Mouse (Mus musculus): ENCODE results near the gene Rgs6. TPM values are rescaled to one million over a fixed set of nuclear protein-coding genes. Genes with fewer than 3 reads are reported as not detected.

Gene Rgs6
- total RNA-seq, 2 experiments from 2014 or later = not detected

- no peak for ATAC-seq (replicated peaks; ENCODE audit: low FRiP score, poor library complexity, severe bottlenecking)
Measured at GRCm38 (mm10) chr12:82822821-82823620, 234.9 kb downstream of the Rgs6 start.

- ATAC-seq (replicated peaks; ENCODE audit: low FRiP score, poor library complexity, severe bottlenecking) = no peak
Measured at GRCm38 (mm10) chr12:82830333-82830732, 242.2 kb downstream of the Rgs6 start.

GRCm38 (mm10) chr12:82838544-82838943 lies 250.5 kb downstream of the Rgs6 start:
- ATAC-seq (replicated peaks; ENCODE audit: low FRiP score, poor library complexity, severe bottlenecking) = no peak

- ATAC-seq (replicated peaks; ENCODE audit: low FRiP score, poor library complexity, severe bottlenecking) = no peak
Measured at GRCm38 (mm10) chr12:82841566-82841965, 253.5 kb downstream of the Rgs6 start.

GRCm38 (mm10) chr12:82848304-82848872 lies 260.3 kb downstream of the Rgs6 start:
- no peak for ATAC-seq (replicated peaks; ENCODE audit: low FRiP score, poor library complexity, severe bottlenecking)

GRCm38 (mm10) chr12:82854902-82855301 lies 266.8 kb downstream of the Rgs6 start:
- ATAC-seq (replicated peaks; ENCODE audit: low FRiP score, poor library complexity, severe bottlenecking) = no peak

GRCm38 (mm10) chr12:82855333-82856107 lies 267.4 kb downstream of the Rgs6 start:
- no peak for ATAC-seq (replicated peaks; ENCODE audit: low FRiP score, poor library complexity, severe bottlenecking)

GRCm38 (mm10) chr12:82865686-82866085 lies 277.6 kb downstream of the Rgs6 start:
- ATAC-seq (replicated peaks; ENCODE audit: low FRiP score, poor library complexity, severe bottlenecking) = no peak

GRCm38 (mm10) chr12:82880711-82881110 lies 292.6 kb downstream of the Rgs6 start:
- no peak for ATAC-seq (replicated peaks; ENCODE audit: low FRiP score, poor library complexity, severe bottlenecking)

GRCm38 (mm10) chr12:82883079-82883478 lies 295.0 kb downstream of the Rgs6 start:
- ATAC-seq (replicated peaks; ENCODE audit: low FRiP score, poor library complexity, severe bottlenecking) = no peak

GRCm38 (mm10) chr12:82894971-82895838 lies 307.1 kb downstream of the Rgs6 start:
- no peak for ATAC-seq (replicated peaks; ENCODE audit: low FRiP score, poor library complexity, severe bottlenecking)

GRCm38 (mm10) chr12:82905773-82906172 lies 317.7 kb downstream of the Rgs6 start:
- no peak for ATAC-seq (replicated peaks; ENCODE audit: low FRiP score, poor library complexity, severe bottlenecking)

GRCm38 (mm10) chr12:82910846-82911245 lies 322.8 kb downstream of the Rgs6 start:
- ATAC-seq (replicated peaks; ENCODE audit: low FRiP score, poor library complexity, severe bottlenecking) = no peak

GRCm38 (mm10) chr12:82914127-82914526 lies 326.0 kb downstream of the Rgs6 start:
- no peak for ATAC-seq (replicated peaks; ENCODE audit: low FRiP score, poor library complexity, severe bottlenecking)

- no peak for ATAC-seq (replicated peaks; ENCODE audit: low FRiP score, poor library complexity, severe bottlenecking)
Measured at GRCm38 (mm10) chr12:82920146-82920545, 332.1 kb downstream of the Rgs6 start.

- ATAC-seq (replicated peaks; ENCODE audit: low FRiP score, poor library complexity, severe bottlenecking) = no peak
Measured at GRCm38 (mm10) chr12:82921287-82922015, 333.4 kb downstream of the Rgs6 start.

- ATAC-seq (replicated peaks; ENCODE audit: low FRiP score, poor library complexity, severe bottlenecking) = no peak
Measured at GRCm38 (mm10) chr12:82922856-82923506, 334.9 kb downstream of the Rgs6 start.

- ATAC-seq (replicated peaks; ENCODE audit: low FRiP score, poor library complexity, severe bottlenecking) = no peak
Measured at GRCm38 (mm10) chr12:82932706-82933461, 344.8 kb downstream of the Rgs6 start.
